Mouse (Mus musculus) left cerebral cortex, postnatal 10 days (tissue): ENCODE results near the gene Zdhhc5. TPM values are rescaled to one million over a fixed set of nuclear protein-coding genes. Genes with fewer than 3 reads are reported as not detected.
"Not testable (repeated sequence)": the region's sequence is repeated elsewhere in the genome, so short reads cannot be mapped to it uniquely, and the experiment has no call there.

ENCODE experiments used
- DNase-seq, 2 experiments: peaks; one replicate each; pipeline ENCODE4 v3.0.0; 2021 to 2022; ENCODE audit warnings: low spot score in 2 of 2, mixed read lengths in 1 of 2; ENCODE audit errors: extremely low spot score in 1 of 2
- intact Hi-C: fragments of 180-260 bp; cut with DNase I; formaldehyde crosslinking; loops from one replicate; pipeline ENCODE4 v1.15.1; 2025
- total RNA-seq, 2 experiments: library from RNA; stranded (reverse); gene quantifications; 2 replicates each; pipeline ENCODE4 v1.2.3; 2021

Zdhhc5 gene
- total RNA-seq, 2 experiments from 2014 or later = 37.0 to 38.4 TPM

DNA sequence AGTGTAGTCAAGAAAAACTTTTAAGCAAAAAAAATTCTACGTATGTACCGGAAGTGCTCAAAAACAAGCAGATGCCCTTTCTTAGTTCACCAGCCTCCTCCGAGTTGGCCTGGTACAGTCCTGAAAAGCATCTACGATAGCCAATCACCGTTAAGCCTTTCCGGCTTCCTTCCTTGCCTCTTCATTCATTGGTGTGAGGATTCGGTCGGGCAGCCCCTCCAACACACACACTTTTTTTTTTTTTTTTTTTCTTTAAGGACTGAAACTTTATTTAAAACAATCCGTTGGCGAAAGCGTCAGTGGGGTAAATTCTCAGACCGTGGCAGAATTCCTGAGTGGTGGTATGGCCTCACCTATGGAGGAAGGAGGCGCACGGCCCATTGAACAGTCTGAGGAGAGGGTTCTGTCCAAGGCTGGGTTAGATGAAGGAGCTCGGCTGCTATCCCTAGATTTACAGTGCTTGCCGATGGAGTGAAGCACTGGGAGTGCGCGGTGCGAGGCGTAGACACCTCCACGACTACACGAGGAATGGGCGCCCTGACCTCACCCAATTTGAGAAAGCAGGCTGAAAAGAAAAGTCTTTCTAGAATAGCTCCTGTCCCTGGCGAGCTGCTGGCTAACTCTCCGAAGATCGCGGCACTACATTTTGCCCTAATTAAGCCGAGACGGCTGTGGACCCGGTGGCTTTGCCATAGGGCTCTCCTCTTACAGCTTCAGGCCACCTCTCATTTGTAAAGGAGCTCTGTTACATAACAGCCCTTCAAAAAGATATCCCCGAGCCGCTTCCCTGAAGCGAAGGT, 782 bp upstream of the Zdhhc5 start:
- DNase-seq = peak; percentile 87 to 93
- intact Hi-C loops = no loop called here

DNA sequence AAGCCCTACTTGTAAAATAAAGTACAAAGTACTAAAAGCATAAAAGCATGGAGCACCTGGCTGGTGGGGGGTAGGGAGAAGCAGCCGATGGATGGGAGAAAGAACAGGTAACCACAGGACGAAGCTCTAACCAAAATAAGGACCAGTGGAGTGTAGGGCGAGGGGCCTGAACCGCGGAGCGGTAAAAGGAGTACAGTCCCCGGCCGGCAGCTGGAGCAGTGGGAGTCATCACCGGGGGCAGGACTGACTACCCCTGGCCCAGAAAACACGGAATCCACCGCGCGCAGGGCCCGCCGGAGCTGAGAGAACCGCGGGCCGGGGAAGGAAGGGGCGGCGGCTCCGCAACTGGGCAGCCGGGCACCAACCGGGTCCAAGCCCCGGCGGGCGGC, 564 bp downstream of the Zdhhc5 start:
- no peak for DNase-seq
- intact Hi-C loops = no loop called here

DNA sequence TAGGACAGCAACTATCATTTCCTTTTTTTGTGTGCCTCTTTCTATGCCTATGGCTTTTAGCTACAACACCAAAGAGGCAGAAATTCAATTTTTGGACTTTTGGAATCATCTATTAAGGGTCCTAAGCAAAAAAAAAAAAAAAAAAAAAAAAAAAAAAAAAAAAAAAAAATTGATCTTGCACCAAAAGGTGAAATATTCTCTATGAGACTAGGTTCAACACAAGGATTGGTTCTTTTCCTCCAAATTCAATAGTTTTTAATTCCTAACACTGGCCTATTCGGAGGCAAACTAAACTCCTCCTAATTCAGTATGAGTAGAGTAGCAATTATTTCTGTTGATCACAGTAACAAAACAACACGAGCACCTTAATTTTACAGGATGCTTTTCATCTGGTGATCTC, 3.1 kb downstream of the Zdhhc5 start:
- intact Hi-C loops = no loop called here
- DNase-seq = no peak

DNA sequence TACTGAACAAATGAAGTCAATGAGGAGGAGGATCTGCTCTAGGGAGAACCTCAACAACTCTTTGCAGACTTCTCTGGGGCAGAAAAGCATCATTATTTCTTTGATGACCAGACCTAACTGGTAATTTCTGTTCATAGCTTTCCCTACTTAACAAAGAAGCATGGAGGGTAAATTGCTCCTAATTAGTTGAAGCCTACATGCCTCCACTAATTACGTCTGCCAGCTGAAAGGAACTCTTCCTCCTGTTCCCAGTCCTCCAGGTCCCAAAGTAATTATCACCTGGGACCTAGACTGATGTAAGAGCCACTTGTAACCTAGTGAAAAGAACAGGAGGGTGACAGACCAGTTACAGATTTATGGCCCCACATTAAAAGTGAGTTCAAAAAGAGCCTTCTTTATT, 7.5 kb downstream of the Zdhhc5 start:
- intact Hi-C loops = no loop called here
- no peak for DNase-seq

DNA sequence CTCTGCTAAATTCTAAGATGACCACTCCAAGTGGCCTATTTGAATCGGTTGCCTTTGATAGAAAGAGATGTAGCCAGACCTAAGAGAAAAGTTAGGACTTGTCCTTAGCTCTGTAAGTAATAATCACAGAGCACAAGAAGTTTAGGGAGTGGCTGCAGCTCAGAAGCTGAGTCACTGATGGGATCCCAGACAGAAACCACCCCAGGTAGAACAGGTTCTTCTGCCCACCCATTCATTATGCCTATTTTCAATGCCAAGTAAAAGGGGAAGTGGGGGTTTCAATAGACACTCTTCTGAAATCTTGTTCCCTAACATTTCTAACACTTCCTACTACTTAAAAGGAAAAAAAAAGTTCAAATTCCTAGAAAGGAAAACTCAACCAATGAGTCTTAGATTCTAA, 9.7 kb downstream of the Zdhhc5 start:
- intact Hi-C loops = no loop called here
- DNase-seq = no peak

DNA sequence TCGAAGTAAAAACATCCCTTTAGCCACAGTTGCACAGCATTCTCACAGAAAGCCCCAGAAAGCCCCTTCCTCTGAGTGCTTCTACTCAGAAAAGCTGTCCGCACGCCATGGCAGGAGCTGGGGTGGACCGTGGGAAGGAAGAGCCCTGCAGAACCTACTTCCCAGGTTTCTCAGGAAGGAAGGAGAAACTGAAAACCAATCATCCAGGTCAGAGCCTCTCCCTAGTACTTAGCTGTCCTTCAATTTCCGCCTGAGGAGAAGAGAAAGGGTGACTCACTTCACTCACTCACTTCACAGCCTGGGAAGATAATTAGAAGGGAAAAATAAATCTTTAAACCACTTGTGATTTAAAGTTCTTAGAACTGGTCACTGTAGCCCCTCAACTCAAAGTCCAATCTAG, 10.7 kb downstream of the Zdhhc5 start:
- intact Hi-C loops = no loop called here
- DNase-seq = no peak

DNA sequence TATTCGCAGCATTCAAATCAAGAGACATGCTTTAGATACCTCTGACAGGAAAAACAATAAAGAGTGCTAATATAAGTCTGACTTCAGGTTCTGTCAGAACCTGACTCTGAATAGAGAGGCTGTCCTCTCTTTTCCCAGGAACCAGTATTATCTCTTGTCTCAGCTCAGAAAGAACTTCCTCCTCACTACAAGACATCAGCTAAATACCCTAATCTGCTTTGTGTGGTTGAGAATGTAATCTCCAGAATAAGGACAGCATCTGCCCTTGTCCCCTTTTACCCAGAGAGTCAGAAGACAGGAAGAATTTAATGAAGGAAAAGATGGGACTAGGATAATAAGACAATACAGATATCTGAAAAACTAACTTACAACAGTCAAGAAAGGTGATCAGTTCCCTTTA, 11.5 kb downstream of the Zdhhc5 start:
- intact Hi-C loops = no loop called here
- DNase-seq = no peak

DNA sequence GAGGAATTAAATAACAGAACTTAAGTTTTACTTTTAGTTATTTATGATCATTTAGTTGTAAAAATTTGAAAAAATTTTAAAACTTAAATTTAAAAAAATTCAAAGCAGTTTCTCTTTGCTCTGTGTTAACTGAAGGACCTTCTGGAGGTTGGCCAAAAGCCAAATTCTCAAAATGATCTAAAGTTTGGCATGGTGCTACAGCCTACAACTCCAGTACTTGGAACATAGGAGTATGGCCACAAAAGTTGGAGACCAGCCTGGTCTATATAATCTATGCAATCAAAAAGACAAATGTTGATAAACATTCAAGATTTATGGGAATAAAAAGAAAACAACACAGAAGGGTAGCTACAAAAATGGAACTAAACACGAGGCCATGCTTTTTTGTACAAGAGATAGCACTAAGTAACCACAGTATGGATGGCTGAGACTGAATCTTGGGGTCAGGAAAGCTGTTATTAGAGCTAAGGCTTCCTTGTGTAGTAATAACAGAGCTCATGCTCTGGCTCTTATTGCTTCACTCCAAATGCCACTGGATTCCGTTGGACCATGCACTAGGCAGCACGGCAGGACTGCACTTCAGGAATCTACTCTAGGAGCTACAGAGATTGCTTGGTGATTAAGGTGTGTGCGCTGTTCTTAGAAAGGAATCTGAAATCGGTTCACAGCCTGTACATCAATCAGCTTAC, 19.8 kb downstream of the Zdhhc5 start:
- intact Hi-C loops = no loop called here
- no peak for DNase-seq

DNA sequence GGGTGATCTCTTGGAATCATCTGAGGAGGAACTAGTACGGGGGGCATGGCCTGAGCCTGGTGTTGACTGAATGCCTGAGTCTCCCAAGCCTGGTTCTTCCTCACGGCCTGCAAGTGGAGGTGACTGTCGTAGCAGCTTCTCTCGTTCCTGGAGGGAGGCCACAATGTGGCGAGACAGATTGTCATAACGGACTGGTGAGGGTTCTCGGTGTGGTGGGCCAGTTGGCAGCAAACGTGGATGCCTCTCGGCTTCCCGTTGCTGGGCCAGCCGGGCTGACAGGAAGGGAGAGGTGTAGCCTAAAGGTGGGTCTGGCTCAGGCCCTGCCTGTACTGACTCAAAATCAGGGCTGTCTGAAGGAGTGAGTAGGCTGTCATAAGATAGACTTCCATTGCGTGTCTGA, 24.9 kb downstream of the Zdhhc5 start:
- intact Hi-C loops = no loop called here
- no peak for DNase-seq

DNA sequence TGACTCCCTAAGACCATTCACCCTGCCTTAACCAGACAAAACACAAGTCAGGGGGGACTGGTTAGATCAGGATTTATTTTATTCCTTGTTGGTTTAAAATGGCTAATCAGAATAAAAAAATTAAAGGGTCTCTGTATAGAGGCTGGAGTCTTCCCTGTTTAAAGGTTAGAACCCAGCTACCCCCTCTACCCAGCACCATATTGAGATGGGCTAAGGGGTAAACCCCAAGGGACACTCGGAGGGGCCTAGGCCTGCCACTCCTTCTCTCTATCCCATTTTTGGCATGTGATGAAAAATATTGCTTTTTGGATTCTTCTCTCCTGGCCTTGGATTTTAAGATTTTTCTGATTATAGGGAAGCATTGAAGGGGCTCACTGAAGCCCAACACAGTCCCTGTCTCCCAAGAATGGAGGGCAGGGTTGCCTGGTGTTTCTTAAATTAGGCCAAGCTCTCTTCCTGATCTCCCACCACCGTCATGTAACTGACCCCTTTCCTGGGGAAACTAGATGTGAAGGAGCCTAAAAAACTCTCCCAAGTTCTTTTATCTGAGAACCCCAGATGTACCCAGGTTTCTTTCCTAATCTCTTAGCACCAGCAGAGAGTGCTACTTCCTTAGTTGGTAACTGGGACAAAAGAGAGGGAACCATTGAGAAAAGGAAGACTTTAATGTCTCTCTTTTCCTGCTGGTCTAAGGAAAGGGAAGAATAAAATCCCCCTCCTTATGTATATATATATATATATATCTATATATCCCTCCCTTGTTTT, 26.7 kb downstream of the Zdhhc5 start:
- intact Hi-C loops = no loop called here
- no peak for DNase-seq

DNA sequence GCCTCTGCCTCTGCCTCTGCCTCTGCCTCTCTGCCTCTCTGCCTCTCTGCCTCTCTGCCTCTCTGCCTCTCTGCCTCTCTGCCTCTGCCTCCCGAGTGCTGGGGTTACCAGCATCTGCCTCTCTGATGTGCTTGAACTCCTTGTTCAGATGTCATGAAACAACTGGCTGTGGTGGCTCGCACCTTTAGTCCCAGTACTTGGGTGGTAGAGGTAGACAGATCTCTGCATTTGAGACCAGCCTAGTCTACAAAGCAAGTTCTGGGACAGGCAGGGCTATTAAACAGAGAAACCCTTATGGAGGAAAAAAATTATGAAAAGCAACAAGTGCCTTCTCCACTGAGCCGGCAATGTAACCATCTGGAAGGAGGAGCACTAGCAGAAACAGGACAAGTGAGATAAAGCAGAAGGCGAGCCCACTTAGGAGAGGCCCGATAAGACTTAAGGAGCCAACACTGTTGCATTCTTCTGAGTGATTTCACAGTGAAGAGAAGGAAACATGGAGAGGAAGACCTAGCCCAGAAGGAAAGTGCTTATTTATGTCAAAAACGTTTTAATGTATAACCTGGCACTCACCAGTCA, 32.3 kb downstream of the Zdhhc5 start:
- intact Hi-C loops = no loop called here
- DNase-seq = no peak

DNA sequence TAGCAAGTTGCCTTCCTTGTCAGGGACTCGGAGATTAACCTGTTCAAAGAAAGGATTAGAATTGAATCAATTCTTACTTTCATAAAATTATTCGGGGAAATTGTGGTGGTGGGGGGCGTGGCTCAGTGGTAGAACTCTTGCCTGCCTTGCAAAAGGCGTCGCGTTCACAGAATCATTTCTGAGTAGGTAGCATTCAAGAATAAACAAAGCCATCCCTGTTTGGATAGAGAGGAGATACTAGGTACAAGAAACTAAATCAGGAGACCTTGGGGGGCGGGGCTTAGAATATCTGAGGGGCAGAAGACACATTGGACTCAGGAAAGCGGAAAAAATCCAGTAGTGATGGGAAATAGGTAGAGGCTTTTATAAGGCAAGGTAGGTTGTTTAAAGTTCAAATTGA, 36.0 kb downstream of the Zdhhc5 start, which contains the start of gene Tmx2:
Gene Tmx2, minus strand, starts transcription at position 125 of the 400 bp plus-strand sequence.
- intact Hi-C loops = no loop called here
- DNase-seq = no peak

DNA sequence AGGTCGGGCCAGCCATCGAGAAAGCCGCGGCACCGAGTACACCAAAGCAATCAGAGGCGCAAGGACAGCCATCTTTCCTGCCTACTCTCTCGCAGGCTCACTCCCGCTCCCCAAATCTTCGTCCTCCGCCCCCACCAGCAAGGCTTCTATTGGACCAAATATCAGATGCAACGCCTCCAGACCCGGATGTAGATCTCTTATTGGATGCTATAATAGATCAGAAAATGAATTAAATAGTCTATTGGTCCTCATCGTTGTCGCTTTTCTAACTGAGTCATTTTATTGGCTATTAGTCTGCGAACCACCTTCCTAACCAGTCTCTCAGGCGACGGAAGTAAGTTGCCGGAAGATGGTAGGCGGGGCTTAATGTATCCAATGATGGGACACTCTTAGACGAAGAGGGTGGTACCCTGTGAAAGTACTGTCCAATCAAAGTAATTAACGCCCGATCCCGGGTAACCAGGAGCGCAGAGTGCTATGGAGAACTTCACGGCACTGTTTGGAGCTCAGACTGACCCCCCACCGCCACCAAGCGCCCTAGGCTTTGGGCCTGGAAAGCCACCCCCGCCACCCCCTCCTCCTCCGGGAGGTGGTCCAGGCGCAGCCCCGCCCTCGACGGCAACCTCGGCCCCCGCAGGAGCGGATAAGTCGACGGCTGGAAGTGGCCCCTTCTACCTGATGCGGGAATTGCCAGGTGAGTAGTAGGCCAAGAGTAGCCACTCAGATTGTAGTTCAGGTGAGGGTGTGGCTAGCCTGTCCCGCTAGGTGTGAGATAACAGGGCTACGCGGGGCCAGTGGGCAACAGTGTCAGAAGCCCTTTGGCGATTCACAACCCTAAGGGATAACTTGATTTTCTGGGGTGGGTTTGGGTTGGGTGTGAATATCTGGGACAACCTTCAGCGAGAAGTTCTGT, 36.8 kb downstream of the Zdhhc5 start, which contains the start of the genes Gm28635 and Med19:
Gene Gm28635, minus strand, starts transcription at position 74 of the 913 bp plus-strand sequence.
Gene Med19, plus strand, starts transcription at position 435 of the 913 bp plus-strand sequence.
- peak; percentile 94 to 98 for DNase-seq
- intact Hi-C loops = no loop called here

DNA sequence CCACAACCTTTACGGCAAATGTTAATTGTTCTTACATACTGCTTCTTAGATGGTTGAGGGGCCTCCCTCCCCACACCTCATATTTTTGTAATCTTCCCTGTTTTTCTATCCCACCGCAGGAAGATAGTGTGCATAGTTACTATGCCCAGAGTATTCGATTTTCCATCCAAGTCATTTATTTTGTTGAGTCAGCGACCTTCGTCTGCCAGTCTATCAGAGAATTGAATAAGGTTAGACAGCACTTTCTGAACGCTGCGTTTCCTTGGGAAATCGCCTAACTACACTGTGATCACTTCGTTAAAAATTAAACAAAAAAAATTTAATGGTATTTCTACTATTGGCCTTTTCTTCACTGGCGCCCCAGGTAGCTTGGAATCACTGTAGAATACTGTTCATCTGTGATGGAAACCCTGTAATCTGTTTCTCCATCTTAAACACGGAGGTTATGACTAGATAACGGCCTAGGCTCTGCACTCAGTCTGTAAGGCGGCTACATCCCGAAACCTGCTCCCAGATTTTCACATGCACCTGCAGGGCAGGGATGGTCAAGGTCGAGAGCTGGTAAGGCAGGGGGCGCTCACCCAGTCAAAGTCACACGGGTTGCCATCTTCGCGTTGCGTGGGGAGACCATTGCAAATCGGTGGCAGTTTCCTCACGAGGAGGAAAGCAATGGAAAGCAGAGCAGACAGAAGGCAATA, 37.6 kb downstream of the Zdhhc5 start:
- no peak for DNase-seq
- intact Hi-C loops = no loop called here

DNA sequence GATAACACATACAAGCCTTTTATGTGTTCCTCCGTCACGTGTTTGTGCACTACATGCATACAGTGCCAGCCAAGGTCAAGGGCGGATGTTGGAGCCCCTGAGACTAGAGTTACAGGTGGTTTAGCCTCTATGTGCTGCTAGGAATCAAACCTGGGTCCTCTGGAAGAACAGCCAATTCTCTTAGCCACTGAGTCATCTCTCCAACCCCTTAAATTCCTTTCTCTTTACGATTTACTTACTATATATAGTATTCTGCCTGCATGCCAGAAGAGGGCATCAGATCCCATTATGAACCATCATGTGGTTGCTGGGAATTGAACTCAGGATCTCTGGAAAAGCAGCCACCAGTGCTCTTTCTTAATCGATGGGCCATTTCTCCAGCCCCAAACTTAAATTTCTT, 43.4 kb downstream of the Zdhhc5 start:
- intact Hi-C loops, DNase-seq: not testable (repeated sequence)

DNA sequence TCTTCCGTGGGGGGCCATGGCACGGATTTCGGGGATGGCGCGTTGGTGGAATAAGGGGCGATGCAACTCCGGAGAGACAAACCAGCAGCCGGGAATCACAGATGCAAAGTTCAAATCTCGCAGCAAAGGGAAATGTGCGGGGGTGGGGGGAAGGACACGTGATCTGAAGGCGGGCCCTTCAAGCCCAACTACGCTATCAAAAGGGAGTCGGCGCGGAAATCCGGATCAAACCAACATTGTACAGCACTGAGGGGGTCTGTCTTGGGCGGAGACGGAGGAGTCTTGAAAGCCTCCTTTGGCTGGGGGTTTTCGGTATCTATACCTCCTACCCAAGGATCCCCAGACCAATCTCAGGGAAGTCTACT, 44.4 kb downstream of the Zdhhc5 start, which contains the start of gene Selenoh:
Gene Selenoh, minus strand, starts transcription at position 202 of the 365 bp plus-strand sequence.
- intact Hi-C loops = no loop called here

DNA sequence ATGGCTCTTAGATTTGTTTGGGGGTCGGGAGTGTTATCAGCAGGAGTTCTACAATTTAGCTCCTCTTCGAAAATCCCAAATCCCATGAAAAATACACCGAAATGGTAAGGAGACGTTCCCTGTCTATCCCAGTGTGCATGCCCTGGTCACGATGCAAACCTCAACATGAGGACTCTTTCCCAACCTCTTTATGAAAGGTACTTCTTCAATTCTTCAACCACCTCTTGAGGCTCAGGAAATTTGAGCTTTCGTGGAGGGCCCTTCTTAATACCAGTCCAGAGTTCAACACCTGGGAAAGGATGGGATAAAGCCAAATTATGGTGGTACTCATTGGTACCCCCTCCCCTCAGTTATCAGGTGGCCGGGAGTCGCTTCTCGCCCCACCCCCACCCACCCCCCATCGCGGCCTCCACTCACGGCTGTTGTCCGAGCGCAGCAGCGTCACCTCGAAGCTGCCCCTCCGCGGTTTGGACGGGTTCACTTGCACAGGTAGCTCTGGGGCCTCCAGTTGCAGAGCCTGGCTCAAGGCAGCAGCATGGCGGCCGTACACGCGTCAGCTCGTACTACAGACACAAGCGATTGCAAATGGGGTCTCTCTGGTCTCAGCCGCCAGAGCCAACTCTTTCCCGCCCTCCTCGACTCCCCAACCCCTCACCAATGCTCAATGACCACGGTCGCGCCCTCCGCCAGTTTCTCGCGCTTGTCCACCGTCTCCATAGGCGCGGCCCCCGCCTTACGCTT, 45.0 kb downstream of the Zdhhc5 start:
- intact Hi-C loops = no loop called here
- DNase-seq = no peak

More for the DNA sequence above, 44.4 kb downstream of the Zdhhc5 start, which contains the start of gene Selenoh:
- peak; percentile 88 to 93 for DNase-seq
